Mouse (Mus musculus) frontal cortex, postnatal 10 days (tissue): ENCODE results near the gene Tmem259.
A peak's percentile ranks its signal among the peaks of the same experiment; 100 is the strongest.

ENCODE experiments used
- DNase-seq, 2 experiments: peaks; one replicate each; pipeline ENCODE4 v3.0.0; 2022; ENCODE audit warnings: low spot score in 2 of 2, mixed read lengths in 1 of 2

The Tmem259 gene

GRCm38 (mm10) chr10:79984195-79984816 lies at the start of gene Tmem259:
Tmem259 (minus strand) TSS chr10:79984330.
- peak; percentile 77 to 82 for DNase-seq

GRCm38 (mm10) chr10:80032799-80033480 lies 48.8 kb upstream of the Tmem259 start:
- no peak for DNase-seq

DNA sequence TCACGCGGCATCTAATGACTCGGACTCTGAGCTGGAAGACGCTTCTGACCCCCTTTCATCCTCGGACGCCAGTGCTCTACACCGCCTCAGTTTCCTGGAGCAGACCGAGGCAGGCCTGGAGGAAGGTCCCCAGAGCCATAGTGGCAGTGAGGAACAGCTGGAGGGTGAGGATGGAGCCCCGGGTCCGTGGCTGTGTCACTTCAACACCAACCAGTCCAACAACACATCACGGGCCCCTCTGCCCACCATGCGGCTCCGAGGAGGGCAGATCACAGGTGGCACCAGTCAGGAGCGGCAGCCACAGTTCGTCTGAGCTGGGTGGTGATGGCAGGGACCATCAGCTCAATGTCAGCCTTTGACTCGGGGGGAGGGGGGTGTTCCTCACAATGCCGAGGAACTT lies 46.6 kb upstream of the Tmem259 start:
- no peak for DNase-seq

DNA sequence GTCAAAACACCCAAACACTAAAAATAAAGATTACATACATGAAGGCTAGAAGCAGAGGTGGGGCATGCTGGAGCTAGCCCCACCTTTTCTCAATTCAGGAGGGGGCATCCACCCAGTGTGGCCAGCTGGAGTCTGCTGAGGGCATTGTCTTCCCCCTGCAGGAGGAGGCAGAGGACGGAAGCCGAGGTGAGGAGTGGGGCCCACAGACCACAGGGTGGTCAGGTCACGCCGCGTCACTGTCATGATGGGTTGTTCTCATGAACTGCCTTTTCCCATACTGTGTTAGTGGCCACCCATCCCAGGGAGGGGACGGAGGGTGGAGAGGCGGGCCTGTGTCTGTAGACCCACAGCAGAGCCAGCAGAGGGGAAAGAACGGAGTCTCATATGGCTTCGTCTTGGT lies 46.1 kb upstream of the Tmem259 start:
- no peak for DNase-seq

- no peak for DNase-seq
Observed at GRCm38 (mm10) chr10:80028521-80028846, 44.4 kb upstream of the Tmem259 start.

GRCm38 (mm10) chr10:80027681-80028520 lies 43.8 kb upstream of the Tmem259 start:
- DNase-seq = no peak

- DNase-seq = no peak
Observed at GRCm38 (mm10) chr10:80025889-80026288, 41.8 kb upstream of the Tmem259 start.

DNA sequence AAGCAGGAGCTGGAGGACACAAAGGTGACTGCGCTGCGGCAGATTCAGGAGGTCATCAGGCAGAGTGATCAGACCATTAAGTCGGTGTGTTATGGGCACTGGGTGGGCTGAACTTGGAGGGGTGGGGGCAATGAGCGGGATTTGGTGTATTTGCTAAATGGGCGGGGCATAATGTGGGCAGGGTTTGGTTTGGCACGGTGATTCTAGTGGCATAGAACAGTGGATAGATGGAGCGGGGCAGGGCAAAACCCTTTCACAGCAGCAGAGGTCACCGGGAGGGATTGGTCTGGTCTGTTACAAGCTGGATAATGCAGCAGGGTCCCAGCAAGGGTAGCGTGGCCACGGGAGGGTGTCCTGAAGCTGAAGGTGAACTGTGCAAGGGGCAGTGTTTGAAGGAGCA lies 41.3 kb upstream of the Tmem259 start:
- DNase-seq = no peak

GRCm38 (mm10) chr10:80025044-80025347 lies 40.9 kb upstream of the Tmem259 start:
- no peak for DNase-seq

GRCm38 (mm10) chr10:80024229-80025043 lies 40.3 kb upstream of the Tmem259 start:
- no peak for DNase-seq

DNA sequence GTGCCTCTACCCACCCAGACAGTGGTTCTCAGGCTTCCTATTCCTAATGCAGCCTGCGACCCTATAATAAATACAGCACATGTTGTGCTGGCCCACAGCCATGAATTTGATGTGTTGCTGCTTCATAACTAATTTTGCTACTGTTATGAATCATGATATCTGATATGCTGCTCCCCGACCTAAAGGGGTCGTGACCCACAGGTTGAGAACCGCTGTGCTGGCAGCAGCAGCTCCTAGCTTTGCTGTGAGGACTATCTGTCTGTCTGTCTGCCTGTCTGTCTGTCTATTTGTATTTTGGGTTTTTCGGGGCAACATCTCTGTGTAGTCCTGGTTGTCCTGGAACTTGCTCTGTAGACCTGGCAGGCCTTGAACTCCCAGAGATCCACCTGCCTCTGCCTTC lies 39.6 kb upstream of the Tmem259 start:
- DNase-seq = no peak

- DNase-seq = no peak
Observed at GRCm38 (mm10) chr10:80022806-80023205, 38.7 kb upstream of the Tmem259 start.

DNA sequence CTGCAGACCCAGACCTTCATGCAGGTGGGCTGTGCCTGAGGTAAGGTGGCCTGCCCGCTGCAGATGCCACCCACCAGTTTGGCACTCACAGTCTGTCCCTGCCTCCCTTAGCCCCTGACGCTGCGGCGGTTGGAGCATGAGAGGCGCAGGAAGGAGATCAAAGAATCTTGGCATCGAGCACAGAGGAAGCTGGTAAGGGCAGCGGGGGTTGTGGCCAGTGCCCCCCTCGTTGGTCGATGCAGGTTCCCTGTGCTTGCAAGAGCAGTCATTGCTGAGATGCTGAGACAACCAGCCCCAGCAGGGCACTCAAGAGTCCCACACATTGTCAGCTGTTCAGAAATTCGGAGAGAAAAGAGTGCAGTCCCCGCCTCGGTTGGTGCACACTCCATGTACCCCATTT lies 38.0 kb upstream of the Tmem259 start:
- no peak for DNase-seq

DNA sequence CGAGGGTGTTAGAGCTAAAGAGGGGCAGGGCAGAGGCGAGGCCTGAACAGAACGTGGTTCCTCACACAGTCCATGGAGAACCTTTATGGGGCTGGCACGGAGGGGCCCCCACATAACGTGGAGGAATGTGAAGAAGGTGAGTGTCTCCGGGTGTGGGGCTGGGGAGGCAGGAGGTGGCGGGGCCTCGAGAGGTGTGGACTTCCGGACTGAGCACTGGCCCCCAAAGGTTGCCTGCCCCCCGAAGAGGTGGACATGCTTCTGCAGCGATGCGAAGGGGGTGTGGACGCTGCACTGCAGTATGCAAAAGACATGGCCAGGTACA lies 37.2 kb upstream of the Tmem259 start:
- DNase-seq = no peak

- no peak for DNase-seq
Observed at GRCm38 (mm10) chr10:80020603-80021319, 36.6 kb upstream of the Tmem259 start.

DNA sequence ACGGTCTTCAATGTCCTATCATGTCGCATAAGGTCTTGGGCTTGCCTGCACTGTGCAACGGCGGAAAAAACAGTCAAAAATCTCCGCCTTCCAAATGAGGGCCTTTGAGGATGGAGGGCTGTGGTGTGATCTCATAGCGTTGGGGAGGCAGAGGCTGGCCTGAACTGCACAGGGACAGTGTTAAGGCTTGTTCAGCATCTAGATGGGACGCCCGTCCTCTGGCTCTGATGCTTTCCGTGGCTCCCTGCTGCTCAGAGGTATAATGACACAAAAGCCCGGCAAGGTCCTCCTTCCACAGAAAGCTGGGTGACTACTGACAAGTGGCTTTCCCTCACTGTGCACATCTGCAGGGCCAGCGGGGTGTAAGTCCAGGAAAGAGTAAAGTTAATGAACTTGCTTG lies 36.1 kb upstream of the Tmem259 start:
- no peak for DNase-seq

DNA sequence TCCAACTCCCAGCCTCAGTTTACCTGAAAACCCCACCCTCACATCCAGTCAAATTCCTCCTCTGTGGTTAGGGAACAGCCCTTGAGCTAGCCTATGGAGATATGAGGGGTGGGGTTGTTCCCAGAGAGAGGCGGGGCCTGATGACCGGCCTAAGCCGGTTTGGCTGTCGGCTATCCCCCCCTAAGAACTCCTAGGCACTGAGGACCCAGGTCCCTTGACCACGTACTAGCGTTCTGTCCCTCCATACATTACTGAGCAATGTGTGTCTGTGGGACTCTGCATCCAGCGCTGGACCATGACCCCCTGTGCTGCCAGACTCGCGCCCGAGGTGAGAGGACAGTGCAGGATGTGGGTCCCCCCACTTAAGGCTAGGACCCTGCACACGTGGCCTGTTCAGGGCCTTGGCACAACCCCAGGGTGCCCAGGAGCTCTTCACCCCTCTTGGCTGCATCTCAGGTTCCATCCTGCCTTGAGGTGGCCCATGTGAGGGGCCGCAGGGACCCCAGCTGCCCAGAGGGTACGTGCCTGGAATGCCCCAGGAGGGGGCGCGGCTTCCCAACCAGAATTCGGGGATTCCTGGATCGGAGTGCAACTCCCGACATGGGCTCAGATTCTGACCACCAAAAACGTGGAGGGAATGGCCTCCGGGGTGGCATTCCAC lies 35.5 kb upstream of the Tmem259 start:
- no peak for DNase-seq

GRCm38 (mm10) chr10:80018739-80019297 lies 34.7 kb upstream of the Tmem259 start:
- DNase-seq = no peak

DNA sequence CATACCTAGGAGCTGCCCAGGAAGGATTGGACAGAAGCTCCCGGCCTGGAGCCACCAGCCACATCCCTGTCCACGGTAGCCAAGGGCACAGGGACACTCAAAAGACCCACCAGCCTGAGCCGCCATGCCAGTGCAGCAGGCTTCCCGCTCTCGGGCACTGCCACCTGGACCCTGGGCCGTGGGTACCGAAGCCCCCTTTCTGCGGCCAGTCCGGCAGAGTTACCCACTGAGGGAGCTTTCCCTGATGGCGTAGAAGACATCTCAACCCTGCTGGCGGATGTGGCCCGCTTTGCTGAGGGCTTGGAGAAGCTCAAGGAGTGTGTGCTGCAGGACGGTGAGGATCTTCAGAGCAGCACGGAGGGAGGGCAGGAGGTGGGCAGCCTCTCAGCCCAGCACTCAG lies 33.6 kb upstream of the Tmem259 start:
- no peak for DNase-seq

DNA sequence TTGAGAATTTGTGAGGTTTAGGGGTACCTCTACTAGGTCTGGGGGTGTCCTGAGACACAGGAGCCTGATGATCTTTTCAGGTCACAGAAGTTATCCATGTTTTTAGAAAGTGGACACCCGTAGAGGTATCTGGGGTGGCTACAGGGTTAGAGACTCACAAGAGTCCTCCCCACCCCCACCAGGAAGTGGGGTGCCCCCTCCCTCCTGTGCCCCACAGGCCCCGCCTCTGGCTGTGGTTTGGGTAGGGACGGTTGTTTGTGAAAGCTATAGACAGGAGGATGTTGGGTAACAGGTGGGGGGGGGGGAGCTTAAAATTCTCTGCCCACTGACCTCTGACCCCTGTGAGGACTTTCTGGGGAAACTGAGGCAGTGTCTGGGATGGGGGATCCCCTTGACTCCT lies 33.2 kb upstream of the Tmem259 start:
- DNase-seq = peak in 1 of 2 experiments; percentile 54

DNA sequence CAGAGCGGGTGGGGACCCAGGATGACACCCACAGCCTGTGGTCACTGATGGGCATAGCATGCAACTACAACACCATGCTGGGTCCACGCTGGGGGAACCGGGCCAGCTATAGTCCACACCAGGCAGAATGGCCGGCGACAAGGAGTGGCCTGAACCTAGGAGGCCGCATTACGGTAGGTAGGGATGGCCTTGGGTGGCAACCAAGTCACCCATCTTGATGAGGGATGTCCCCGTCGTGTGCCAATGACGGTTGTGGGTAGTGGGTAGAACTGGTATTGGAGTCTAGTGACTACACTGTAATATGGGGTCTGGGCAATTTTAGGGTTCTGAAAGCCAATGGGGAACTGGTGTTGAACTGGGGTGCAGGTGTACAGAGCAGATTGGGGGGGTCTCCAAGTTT lies 32.8 kb upstream of the Tmem259 start:
- no peak for DNase-seq
